Mouse (Mus musculus) gonadal fat pad, adult 2 months (tissue): ENCODE results near the gene Hs3st1. TPM values are rescaled to one million over a fixed set of nuclear protein-coding genes. Genes with fewer than 3 reads are reported as not detected.

Experiments
- DNase-seq: peaks from one replicate; pipeline ENCODE4 v3.0.0-alpha.2; 2012; ENCODE audit warnings: low read depth
- polyA plus RNA-seq: library from polyadenylated mRNA; depleted of rRNA; stranded (reverse); fragments of >200 nt; gene quantifications from 2 replicates; pipeline ENCODE4 v1.2.3, GENCODE M21; 2012

Hs3st1 gene
- polyA plus RNA-seq, 1 experiment, result 23.2 TPM

DNA sequence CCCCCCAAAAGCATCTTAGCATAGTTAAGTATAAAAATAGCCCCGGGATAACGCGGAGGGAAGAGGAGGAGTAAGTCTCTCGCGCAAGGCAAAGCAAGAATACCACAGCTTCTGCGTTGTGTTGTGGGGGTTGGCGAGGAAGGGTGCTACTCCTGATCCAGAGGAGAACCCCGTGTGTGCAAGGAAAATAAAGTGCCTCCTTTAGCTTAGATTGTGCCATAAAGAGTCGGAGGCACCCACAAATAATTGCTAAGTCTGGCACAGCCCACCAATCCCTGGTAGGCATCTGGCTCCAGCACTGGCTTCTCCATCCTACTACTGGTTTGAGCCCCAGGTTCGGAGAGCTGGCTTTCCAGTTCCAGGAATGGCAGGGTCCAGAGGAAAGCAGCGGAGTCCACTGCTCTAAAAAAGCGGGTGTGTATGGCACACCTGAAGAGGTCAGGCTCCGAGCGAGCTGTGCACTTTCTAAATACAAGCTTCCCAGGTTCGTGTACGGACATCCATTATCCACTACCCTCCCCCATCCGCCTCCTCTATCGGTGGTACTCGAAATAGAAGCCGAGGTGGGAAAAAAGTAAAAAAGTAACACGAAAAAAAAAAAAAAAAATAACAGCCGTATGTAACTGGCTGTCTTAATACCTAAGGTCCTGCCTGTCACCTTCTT is 111.9 kb downstream of the Hs3st1 start:
- no peak for DNase-seq

DNA sequence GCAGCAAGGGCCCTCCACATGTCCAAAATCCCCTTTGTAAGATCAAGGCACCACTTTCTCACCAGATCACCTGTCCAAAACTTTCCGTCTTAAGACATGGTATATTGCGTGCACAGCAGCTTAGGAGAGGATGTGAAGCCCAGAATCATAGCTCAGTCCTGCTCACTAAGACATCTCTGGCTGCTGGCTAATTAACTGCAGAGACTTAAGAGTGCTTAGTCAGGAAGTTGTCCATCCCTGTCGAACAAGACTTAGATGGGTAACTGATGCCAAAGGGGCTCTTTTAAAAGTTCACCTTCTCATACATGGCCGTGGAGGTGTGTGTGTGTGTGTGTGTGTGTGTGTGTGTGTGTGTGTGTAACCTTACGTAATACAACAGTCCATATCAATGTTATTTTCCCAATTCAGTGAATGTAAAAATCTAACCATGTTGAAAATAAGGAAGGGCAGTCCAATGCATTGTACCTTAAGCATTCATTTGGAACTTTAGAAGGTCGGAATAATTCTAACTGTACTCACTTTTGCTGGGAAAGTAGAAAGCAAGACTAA is 113.0 kb downstream of the Hs3st1 start:
- no peak for DNase-seq

DNA sequence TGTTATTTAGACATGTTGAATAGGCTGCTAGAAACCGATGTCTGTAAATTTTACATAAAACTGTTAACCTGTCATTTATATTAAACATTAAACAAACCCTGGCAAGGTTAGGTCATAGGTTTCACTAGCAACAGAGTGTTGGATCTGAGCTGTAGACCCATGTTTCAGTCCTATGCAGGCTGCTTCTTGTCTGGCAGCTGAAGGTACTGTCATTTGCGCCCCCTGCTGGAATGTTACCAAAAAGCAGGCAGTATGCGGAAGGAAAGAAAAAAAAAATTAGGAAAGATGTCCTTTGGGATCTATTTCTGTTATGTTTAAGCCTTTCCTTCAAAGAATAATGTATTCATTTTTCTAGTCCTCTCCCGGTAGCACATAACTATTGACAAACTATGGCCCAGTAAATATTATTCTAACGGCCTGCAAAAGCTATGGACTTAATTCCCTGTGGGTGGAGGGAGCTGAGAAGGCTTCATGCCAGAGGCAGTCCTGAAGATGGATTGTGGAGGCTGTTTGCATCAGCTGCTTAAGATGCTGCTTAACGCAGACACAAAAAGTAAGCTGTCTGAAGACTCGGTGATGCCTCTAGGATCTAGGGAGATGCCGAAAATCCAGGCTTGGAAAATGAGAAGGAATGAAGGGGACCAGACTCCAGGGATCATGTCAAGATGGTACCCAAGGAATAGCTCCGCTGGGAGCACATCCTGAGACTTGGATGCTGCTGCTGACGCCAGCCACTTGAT is 115.7 kb downstream of the Hs3st1 start:
- no peak for DNase-seq

DNA sequence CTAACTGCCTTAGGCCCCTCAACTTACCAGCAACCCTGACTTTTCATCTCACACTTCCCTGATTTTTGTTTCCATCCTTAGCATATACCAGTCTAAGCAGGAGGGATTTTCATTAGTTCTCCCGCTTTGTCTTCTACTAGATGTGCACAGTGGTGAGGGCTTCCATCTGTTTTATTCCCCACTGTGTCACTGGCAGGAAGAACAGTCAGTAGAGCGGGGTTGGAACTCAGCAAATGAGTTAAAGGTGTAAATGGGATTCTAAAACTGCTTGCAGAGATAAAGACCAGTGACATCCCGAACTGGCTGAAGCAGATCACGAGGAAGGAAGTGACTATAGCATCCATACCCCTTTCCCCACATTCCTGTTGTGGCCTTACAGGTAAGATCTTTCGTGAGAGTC is 116.3 kb downstream of the Hs3st1 start:
- DNase-seq, result no peak

DNA sequence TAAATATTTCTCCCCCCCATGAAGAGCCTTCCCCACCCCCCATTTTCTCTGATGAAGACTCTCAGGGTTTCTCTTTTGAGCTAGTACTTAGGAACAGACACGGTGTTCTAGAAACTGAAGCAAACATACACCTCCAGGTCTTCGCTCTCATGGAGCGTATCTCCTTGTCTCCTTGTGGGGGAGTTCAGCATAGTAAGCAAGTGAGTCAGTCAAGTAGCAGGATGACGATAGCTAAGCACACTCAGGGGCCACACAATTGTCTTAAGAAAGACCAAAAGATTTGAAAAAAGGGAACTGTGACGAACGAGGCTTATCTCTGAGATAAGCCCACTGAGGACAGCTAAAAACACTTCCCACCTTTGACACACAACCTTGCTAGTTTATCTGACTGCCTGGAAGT is 117.4 kb downstream of the Hs3st1 start:
- DNase-seq, result no peak

DNA sequence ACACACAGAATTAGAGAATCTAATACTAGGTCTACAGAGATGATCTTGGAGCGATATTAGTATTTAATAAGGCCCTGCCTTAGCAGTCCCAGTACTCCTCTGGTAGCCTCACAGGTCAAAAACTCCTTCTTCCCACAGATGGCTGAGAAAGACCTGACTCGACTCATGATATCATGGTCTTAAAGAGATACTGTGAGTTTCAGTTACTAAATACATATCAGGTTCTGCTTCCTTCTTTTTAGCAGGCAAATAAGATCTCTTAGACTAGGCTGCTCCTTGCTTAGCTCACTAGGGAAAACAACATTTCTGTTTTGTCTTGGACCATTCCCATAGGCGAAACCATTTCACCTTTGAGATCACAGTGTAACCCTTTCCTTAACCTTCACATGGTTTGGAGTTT is 119.2 kb downstream of the Hs3st1 start:
- DNase-seq, result no peak

DNA sequence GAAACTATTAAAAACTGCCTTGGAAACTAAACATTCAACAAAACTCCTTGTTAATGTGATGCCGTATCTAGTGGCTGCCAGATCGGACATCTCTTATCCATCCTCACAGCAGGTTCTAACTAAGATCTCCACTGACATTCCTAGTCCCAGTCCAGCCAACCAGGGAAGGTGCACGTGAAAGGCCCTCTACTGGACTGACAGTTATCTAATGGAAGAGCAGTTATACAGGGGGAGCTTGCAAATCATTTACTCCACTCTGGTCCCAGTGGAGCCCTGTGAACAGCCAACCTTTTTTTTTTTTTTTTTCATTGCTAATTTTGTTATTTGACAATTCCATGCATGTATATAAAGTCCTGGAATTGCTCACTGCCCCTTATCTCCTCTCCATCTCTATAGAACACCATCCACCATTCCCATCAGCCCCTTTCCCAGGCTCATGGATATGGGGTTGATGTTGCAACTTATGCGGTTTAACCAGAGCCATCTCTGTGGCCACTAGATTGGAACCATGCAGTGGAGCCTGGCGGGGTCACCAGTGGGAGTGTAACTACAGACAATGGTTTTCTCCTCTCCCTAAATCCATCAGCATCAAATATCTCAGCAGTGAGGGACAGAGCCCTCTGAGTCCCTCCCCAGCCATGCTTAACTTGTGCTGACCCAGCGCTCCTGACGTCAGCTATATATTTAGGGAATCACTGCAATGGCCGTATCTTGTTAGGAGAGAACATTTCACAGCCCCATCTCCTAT is 120.8 kb downstream of the Hs3st1 start:
- DNase-seq, result no peak

DNA sequence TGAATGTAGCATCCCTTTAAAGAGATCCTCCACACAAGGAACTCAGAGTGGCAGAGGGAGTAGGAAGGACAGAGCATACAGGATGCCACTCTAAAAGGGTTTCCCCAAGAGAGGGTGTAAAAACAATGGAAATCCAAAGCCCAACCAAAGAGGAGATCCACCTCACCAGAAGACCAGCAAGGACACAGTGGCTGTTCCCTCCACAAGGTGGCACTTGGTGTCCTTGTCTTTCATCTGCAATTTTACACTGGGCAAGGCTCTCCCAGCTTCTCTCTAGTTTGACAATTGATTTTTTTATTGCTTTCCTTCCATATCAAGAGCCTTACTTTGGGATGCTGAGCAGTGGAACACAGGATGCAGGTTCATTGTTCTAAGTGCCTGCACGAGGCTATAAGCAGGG is 122.1 kb downstream of the Hs3st1 start:
- no peak for DNase-seq

DNA sequence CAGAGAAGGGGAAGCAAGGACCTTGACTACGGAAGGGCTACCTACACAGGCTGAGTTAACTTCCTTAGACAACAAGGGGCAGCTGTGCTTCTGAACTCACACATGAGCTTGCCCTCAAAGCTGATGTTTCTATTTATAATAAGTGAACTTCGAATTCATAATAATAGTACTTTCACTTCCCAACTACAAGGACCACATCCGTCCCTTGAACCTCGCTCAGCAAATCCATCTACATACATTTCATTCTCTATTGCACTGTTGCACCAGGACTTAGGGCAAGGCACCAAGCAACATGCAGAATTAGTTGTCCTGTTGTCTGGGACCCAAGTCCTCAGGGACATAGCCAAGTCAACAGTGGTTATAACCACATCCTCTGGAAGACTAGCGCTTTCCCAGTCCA is 124.4 kb downstream of the Hs3st1 start:
- no peak for DNase-seq

DNA sequence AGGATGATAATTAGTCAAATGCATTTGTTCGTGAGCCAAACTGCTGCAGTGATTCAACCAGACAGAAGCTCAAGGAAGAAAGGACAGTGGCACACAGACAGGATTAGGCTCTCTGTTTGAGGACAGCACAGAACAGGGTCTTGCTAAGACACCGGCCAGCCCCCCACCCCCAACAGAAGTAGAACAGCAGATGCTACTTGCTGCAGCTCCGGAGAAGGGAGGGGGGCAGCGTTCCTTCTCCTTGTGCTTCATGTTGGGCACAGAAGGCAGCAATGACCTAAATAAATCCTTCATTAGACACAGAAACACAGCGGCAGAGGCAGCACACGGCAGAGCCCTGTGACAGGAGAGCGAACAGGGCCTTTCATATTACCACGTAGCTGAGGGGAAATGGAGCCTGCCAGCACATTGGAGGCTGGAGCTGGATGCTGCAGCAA is 130.2 kb downstream of the Hs3st1 start:
- DNase-seq, result no peak

DNA sequence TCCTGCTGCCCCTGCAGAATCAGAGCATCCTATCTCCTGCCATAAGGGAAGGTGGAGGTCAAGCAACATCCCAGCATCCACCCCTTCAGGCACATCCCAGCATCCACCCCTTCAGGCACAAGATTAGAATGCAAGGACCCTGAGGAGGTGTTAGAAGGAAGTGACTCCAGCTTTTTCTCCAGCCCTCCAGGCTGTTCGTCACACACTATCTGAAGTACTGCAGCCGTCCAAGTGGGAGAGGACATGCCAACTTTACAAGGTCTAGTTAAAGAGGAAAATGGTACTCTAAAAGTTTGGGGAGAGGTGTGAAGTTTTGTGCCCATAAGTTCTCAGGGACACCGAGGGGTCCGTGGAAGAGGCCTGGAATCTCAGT is 131.1 kb downstream of the Hs3st1 start:
- no peak for DNase-seq

DNA sequence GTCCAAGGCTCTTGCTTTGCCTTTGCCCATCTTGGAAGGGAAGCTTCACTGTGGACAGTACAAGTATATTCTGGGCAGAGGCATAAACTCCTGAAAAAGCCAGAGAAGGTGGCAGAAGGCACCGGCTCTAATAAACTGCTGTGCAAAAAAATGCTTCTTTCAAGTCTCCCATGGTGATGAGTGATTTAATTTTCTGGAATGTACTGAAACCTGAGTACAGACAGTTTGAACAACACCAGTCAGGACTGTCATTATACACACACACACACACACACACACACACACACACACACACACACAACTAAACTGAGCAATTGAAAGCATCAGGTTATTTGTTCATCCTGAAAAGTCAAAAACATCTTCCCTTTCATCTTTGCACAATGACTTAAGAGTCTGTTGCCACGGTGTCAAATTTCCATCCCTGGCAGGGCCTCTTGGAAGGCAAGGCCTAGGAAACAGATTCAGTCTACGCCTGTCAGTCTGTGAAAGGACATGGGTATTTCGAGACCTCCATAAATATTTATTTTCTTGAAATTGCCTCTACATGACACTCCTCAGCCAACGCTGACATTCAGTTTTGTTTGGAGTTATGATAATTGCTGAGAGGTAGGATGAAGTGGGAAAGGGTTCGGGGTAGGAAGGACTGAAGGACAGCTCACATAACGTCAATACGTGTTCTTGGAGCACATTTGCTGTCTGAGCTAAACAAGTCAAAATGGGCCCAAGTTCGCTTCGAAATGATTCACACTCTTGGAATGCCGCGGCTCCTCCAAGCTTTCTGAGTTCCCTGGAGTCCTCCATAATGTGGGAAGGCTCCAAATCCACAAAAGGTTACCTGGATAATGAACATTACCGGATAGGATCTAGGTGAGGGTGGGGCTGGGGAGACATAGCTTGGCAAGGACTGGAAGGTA is 131.7 kb downstream of the Hs3st1 start:
- DNase-seq, result no peak

DNA sequence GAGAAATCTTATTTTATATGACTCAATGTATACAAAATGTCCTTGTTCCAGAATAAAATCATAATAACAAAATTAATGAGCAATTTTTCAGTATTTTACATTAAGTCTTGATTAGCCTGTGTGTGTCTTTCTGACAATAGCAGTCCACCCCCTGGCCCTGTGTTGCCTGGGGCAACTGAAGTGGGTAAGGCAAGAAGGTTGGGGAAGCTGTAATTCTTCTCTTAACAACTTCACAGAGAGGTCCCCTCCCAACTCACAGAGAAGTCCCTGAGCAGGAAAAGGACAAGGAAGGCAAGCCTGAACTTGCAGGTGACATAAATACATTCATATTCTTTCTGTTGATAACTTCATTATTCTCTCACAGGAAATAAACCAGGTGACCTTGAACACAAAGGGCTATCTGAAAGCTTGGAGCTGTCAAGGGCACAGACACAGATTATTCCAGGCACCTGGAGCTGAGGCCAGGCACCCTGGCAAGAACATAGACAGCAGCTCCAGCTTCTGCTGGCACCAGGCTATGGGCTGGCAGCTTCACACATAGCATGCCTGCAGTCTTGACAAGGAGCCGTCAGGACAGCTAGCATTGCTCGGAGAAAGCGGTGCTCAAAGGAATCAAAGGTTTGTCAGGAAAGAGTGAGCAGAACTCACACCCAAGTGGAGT is 134.9 kb downstream of the Hs3st1 start:
- no peak for DNase-seq

DNA sequence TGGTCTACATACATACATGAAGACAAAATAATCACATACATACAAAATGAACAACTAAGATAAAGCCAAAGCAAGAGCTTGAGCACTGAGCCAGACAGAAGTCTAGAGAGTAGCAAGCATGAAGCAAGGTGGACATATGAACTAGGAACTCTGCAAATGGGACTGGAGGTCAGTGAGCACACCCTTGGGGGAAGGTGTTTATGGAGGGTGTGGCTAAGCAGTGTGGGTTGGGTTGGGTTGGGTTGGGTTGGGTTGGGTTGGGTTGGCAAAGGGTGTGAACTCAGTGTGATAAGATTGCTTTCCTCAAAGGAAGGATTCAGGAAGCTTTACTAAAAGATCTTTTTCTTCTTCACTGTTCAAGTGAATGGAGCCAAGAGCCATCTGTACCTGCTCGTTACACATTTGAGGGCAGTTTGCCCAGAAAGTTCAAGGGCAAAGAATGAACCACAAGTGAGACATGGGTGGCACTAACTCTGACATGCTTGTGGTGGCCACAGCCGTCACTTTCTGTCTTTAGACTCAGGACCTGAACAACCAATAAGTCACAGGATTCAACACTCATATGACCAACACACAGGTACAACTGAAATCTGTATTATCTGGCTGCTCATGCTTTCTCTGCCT is 137.8 kb downstream of the Hs3st1 start:
- no peak for DNase-seq

DNA sequence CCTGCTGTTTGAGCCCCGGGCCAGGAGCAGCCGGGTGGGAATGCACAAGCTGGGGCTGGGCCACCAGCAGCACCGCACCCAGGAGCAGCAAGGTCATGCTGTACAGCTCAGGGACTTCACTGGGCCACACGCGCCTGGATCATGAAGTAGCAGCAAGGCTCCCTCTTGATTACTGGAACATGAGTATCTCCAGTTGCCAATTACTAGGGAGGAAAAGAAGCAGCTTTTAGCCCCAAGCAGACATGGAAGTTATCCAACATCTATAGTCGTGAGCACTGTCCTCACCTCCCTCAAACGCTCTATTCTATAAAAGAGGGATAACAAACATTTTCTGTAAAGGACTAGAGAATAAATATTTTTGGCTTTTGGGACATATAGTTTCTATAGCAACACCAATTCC is 140.1 kb downstream of the Hs3st1 start:
- DNase-seq, result no peak

DNA sequence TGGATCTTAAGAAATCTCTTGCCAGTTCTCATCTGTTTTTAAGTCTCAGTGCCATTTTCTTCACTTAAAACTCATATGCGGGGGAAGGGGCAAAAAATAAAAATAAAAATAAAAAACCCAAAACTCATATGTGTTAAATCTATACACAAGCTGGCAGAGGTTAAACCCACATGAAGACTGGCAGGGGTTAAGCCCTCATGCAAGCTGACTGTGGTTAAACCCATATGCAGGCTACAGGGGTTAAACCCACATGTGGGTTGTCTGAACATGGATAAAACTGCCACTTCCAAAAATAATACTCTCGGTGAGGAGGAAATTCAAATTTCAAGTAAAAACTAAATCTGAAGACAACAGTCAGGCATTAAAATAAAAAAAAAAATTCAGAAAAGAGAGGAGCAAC is 141.7 kb downstream of the Hs3st1 start:
- no peak for DNase-seq

DNA sequence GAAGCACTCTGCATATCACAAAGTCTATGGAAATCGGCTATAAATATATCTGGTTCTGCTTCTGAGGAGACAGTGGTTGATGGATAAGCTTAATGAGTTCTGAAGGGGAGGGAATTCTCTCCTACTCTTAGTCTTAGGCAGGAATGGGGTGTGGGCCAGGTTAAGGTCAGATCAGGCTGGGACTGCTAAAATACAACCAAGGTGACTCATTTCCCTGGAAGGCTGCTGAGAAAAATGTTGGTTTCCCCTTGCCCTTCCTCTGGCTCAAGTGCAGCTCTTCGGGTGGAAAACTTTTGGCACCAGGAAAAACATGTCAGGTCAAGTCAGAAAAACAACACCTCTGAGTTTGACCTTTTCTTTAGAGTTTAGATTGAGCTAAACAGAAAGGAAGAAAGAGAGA is 143.0 kb downstream of the Hs3st1 start:
- DNase-seq, result no peak

DNA sequence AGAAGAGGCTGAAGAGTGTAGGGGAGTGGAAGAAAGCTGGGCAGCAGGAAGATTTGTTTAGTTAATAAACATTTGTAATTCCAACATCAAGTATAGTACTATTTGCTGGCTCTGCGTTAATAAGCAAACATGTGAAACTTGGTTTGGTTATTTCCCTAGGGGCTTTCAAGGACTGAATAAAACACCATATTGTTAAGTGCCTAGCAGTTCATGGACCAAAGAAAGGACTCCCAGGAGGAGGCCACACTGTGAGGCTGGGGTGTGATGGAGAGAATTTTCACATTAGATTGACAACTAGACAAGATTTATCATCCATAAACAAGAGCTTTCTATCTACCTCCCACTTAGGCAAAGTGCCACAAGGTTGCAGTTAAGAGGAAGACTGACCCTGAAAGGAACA is 147.0 kb downstream of the Hs3st1 start:
- DNase-seq, result no peak

DNA sequence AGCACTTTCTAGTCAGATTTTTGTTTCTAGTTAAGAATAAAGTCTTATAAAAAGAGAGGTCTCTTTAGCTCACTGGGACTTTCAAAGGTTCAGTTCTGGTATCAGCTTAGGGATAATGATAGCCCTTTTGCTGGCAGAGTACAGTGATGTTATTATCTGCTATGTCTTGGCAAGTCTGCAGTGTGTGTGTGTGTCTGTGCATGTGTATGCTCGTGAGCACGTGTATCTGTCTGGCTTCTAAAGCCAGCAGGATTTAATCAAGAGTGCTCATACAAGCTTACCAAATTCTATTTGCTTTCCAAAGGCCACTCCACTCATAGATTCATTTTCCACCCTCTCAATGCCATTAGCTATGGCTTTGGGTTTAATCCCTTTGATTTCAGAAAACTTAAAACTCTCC is 160.5 kb downstream of the Hs3st1 start:
- DNase-seq, result no peak
